Mouse (Mus musculus) common myeloid progenitor, adult 5-6 weeks (primary cell): ENCODE data around the gene Fam3c. TPM values are rescaled to one million over a fixed set of nuclear protein-coding genes. Genes with fewer than 3 reads are reported as not detected.
"Not testable (repeated sequence)": the region's sequence is repeated elsewhere in the genome, so short reads cannot be mapped to it uniquely, and the experiment has no call there.

Source experiments
- ATAC-seq: replicated peaks from 2 replicates; pipeline ENCODE4 v1.8.0; 2016; ENCODE audit warnings: low read depth, mild to moderate bottlenecking, moderate TSS enrichment, inconsistent platforms; ENCODE audit not compliant: poor library complexity, severe bottlenecking
- total RNA-seq: library from RNA; stranded (forward); fragments of 200-1000, 187-1606 nt; gene quantifications from 2 replicates; pipeline ENCODE4 v1.2.3, GENCODE M21; 2017

The Fam3c gene
- total RNA-seq, 1 experiment from 2014 or later = 60.3 TPM

DNA sequence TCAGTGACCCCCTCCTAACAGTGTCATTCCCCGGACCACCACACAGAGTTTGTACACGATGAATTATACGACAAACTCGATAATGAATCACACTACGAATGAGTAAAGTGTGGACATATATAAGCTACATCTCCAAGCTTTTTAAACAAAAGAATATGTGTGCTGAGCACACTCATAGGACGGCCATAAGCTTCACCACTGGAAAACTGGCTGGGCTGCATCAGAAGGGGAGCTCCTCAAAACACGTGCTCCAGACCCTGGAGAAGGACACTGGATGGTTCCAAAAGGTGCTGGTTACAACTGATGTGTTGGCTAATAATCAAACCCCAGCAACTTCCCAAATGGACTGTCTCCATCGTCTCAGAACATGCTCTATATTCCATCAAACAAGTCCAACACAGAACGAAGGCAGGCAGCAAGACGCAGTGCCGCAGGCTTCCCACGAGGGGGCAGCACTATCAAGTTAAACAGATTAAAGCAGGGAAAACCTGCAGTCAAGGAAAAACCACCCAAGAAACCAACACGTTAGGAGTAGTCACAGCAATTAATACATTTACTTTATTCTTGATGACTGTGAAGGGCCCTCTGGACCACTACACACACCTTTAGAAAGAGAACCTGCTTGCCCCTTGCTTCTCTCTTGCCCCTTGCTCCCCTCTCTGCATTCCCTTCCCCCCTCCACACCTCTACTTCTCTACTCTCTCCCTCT lies 30.5 kb downstream of the Fam3c start:
- peak; percentile 95 for ATAC-seq

DNA sequence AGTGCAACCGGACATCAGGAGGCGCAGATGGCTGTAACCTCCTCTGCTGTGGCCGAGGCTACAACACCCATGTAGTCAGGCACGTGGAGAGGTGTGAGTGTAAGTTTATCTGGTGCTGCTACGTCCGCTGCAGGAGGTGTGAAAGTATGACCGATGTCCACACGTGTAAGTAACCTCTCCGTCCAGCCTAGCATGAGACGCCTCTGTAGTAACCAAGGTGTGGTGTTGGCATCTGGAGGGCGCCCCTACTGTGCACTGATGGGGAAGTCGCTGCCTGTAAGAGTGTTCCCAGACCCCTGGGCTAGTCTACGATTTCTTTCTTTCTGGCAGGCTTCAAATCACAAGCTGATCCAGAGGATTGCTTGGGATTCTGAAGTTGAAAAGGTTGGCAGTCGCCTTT lies 58.0 kb downstream of the Fam3c start:
- ATAC-seq = no peak

DNA sequence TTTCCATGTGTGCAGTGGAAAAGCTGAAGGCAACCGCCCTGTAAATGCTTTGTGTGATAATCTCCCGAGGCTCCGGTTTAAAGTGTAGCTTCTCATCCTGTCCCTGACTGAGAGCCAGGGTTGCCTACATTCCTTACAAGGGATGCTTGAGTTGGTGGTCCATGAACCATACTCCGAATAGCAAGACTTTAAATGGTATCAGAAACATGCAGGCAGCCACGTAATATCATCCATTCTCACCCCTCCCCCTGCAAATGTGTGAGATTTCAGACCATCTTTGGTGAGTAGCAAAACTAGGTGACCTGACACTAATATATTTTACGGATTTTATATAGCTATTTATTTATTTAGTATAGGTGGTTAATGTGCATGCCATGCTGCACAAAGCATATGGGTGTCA lies 59.0 kb downstream of the Fam3c start:
- ATAC-seq = no peak

DNA sequence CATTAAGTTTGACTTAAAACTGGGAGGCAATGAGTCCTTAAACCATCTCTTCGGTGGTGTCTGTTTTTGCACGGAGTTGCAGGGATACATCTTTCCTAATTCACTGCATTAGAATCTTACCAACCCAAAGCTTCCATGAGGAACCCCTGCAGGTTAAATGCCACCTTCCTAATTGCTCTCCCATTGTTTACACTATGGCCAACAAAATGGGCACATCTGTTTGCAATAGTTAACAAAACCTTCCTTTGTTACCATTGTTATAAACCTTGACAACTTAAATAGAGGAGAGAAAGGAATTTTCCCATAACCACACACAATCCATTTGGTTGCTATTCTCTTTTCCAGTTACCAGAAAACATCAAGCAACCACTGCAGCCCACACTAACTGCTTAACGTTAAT lies 62.1 kb downstream of the Fam3c start:
- ATAC-seq = no peak

DNA sequence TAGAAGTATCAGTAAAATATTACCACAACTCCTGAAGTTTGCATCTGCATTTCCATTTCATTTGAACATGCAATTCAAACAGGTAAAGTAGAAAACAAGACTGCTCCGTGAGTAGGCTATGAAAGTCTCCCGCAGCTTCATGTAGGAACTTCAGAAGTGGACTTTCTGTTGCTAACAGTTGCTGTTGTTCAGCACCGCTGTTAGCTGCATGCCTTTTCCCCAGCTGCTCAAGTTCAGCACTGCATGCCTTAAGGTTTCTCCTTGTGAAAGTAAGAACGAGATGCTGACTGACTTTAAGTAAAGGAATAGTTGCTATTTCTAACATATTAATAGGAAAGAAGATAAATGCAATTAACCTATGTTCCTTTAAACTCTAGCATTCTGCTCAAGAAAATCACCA lies 64.0 kb downstream of the Fam3c start:
- ATAC-seq = no peak

DNA sequence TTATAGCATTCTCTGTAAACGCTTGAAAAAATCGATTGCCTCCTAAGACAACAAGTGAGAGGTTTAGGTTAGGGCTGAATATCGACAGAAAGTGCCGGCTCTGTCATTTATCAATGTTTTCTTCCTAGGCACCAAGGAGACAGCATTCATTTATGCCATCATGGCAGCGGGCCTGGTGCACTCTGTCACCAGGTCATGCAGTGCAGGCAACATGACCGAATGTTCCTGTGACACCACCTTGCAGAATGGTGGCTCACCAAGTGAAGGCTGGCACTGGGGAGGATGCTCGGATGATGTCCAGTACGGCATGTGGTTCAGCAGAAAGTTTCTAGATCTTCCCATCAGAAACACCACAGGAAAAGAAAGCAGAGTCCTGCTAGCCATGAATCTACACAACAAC lies 65.3 kb downstream of the Fam3c start:
- ATAC-seq = no peak

DNA sequence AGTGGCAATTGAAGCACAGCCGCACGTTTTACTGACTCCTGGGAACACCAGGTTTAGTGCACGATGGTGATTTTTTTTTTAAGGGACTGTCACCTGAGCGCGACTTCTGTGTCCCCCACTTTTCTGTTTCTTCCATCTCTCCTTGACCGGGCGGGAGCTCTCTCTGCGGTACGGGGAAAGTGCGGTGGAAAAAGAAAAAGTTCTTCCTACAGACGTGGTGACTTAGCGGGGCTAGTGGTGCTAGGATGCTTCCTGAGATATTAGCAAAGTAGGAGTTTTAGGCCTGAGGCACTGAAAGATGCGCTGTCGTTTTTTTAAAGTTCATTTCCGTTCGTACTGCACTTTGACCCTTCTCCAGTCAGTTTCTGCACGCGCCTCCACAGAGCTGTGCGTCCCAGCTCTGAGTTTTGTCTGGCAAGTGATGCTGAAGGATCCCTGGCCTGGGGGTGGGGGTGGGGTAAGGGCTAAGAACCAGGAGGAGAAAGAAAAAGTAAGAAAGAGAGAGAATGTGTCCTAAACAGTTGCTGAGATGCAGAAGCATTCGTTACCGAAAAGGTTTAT lies 66.5 kb downstream of the Fam3c start:
- no peak for ATAC-seq

DNA sequence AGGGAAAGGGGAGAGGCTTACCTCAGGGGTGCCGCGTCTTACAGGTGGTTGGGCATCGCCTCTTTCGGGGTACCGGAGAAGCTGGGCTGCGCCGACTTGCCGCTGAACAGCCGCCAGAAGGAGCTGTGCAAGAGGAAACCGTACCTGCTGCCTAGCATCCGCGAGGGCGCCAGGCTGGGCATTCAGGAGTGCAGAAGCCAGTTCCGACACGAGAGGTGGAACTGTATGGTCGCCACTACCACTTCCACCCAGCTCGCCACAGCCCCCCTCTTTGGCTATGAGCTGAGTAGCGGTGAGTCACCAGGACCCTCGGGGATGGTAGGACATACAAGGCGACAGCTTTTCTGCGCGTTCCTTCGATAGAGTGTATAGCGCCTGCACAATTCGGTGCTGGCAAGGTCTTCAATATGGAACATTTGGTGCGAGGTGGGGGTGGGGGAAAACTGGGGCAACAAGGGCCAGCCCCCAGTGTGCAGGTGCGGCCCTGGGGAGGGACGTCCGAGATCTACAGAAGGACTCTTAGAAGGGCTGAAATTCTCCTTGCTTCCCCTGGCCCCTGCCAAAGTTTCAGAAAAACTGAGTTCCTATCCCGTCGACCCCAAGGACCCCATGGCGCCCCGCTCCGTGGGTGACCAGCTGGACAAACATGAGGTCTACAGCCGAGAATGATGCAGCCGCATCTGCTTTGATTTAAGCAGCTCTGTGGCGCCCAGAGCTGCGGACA lies 67.1 kb downstream of the Fam3c start:
- peak; percentile 67 for ATAC-seq

DNA sequence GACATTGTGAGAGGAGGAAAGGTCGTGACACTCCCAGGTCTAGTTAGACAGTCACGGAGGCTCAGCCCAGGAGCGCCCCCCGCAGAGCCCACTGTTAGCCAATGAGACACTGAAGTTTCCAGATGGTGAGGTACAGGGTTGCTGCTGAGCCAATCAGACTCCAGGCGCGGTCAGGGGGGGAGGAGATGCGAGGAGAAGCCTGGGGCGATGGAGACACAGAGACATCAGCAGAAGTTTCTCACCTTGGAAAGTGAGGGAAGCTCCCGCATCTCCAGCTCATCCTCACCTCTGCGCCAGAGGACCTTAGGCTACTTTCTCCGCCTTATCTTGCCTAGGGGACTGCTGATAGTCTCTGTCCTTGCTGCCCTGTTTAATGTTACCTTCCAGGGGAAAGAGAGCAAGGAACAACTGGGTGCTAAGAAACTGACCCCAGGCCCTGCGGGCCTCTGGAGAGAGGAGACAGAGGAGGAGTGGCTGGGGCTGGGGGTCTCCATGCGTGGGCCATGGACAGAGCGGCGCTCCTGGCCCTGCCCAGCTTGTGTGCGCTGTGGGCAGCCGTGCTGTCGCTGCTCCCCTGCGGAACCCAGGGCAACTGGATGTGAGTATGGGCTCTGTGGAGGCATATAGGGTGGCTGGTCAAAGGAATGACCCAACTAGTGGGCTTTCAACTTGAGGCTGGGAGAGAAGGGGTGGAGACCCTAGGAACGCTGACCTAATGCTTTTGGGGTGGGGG lies 67.9 kb downstream of the Fam3c start, which contains the start of gene Wnt16:
Gene Wnt16 (plus strand): TSS at position 224 of the 733 bp plus-strand sequence.
- peak; percentile 21; the same call in 1 of the 2 replicates for ATAC-seq

DNA sequence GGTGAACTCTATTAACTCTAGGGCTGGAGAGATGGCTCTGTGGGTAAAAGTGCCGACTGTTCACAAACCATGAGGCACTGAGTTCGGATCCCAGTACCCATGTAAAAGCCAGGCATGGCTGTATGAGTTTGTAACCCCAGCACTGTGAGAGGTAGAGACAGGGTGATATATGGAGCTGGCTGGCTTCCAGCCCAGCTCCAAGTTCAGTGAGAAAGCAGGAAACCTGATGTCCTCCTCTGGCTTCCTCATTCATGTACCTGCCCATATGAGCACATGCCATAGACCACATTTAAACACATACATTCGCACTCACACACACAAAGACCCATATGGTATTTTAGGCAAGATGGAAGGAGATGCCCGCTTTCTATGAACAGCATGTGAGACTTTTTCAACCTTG lies 73.6 kb downstream of the Fam3c start:
- 0 out of 2 replicates have a peak, but pooled peaks have one; percentile 13 for ATAC-seq

DNA sequence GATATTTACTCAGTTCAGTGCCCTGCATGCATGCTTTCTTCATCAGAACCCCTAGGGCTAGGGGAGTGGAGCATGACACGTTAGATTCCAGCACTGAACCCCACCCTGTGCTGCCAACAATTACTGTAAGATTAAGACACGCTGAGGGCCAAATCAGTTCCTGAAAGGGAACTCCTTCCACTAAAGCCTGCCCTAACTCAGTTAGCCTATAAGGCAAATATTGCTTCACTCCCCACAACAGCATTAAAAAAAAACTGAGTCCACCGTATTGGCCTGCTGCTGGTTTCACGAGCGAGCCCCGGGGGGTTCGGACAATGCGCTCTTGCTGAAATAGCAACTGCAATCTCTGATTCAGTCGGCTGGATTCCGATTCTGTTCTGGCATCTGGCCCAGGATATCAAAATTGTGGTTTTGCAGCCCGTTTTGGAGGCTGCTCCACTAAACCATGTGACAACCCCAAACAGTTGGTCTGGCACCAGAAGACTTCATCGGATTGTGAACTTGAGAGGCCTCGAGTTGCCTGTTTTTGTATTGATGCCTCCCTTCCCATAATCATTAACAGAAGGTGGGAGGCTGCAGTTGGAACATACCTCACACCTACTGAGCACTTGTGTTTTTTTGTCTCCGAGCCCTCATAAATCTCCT lies 75.7 kb downstream of the Fam3c start:
- ATAC-seq = peak; percentile 78

DNA sequence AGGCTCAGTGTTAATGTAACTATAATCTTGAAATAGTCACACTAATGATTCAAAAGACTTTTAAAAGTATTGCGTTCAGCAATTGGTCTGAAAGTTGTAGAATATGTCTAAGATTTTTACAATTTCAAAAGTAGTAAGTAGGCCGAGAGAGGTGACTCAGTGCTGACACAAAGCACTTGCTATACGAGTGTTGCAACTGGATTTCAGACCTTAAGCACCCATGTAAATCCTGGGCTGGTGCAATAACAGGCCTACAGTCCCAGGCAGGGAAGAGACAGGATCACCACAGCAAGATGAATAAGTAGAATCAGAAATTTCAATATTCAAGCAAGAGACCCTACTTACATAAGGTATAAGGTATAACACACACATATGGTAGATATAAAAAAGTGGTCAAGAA lies 78.1 kb downstream of the Fam3c start:
- no peak for ATAC-seq

DNA sequence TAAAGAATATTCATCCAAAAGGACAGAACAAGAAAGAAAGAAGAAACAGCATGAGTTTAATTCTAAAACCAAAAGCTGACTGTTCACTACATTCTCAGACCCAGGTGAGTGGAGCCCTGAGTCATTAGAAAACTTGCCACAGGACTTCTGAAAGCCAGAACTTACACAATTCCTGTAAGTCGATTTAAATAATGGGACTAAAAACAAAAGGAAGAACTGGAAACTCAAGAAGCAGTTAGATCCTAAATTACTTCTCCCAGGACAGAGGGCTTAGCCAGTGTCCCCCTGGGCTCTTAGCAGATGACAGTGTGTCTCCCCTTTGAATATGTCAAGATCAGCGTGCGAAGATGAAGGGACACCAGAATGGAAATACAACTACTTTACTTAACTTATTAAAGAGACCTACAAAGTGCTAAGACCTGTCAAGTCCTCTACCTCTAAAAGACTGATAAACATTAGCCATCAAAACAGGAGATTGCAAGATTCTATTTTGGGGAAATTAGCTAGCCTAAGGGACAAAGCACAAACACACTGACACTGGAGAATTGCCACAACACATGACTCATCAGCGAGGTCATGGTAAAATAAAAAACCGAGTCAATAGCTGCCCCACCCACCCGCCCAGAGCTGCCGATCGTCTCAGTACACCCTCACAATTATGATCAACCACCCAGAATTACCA lies 86.1 kb downstream of the Fam3c start:
- no peak for ATAC-seq

DNA sequence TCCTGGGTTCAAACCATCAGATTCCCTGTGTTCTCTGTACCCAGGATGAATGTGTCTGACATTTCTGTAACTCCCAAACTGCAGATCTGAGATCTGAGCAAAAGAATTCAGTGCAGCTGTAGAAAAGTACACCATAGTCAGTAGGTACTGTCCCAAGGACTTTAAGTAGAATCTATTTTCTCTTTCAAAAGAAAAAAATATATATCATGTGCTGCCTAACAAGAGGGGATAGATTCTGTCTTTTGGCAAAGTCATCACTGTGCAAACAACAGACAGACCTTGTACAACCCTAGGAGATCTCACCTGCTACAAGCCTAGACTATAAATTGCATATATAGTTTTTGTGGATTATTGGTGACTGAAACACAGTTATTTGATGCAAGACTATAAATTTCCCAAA lies 87.4 kb downstream of the Fam3c start:
- no peak for ATAC-seq

DNA sequence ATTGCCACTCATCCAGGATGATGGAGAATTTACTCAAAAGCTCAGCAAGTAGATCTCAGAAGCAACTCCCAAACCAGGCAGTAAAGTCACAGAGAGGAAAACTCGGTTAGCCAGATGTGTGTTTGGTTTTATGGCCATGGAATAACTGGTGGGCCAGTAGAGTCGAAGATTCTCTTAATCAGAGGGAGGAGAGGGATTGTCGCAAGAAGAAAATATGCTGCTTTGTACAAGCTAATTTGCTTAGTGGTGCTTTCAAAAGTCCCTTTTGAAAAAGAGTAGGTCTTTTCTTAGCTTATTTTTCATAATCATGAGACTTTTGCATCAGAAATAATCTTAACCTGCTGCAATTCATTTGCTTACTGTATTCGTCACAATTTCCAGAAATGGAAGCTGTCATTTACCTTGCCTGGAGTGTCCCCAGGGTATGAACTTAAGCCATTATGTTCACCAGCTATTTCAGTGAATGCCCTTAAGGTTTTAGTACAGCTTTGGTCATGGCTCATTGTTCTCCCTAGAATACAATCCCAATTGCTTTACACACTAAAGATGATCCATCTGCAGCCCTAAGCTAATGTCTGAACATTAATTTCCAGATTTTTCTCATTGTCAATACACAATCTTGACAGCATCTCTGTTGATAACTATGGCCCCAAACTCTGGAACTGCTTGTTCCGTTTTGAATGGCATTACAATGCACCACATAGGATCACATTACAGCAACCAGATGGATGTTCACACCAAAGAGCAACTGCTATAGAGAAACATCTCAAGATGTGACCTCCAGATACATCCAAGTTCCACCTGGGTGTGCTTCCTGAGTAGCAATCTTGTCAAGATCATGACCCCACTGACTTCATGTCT lies 88.0 kb downstream of the Fam3c start:
- ATAC-seq = no peak

DNA sequence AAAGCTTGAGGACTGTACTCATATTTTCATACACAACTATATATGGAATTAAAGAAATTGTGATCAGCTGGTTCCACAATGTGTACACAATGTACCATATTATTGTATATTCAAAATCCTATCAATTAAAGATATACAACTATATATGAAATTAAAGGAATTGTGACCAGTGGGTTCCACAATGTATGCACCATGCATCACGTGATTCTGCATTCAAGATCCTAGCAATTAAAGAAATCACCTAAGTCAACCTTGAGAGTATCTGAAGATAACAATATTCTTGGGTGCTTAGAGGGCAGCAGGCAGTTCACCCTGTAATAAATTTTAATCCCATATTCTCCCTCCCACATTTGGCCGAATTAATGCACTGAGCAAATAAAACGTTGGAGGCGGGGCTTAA lies 90.0 kb downstream of the Fam3c start:
- ATAC-seq = no peak

DNA sequence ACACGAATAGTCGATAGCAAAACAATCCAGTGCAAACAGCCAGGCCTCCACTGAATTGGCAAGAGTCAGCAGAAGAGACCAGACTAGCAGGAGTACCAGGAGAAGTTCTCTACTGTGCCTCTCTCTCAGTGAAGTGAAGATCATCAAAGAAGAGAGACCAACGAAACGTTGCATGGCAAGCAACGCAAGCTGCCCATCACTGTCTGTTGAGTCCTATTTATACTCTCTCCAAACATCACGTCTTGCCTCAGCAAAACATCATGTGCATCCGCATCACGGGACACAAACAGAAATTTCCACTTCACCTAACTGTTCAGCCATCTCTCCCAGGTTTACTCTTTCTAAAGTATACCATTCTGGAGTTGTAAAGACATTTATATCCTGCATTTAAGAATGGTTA lies 91.9 kb downstream of the Fam3c start:
- ATAC-seq = not testable (repeated sequence)

DNA sequence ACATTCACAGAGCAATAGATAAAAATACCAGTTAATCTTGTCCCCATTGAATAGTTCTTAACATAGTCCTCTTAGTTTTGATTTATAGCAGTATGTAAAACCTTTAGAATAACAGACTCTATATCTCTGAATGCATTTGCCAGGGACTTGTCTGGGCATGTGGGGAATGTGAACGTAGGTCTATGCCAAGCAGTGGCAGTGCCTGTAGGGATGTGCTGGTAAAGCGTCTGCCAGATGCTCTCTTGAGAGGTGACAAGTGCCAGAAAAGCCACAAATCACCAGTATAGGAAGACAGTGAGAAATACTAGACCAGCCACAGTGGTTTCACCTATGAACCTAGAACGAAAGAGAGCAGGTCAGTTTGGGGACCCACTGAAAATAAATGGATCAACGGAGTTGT lies 93.5 kb downstream of the Fam3c start:
- ATAC-seq = no peak

DNA sequence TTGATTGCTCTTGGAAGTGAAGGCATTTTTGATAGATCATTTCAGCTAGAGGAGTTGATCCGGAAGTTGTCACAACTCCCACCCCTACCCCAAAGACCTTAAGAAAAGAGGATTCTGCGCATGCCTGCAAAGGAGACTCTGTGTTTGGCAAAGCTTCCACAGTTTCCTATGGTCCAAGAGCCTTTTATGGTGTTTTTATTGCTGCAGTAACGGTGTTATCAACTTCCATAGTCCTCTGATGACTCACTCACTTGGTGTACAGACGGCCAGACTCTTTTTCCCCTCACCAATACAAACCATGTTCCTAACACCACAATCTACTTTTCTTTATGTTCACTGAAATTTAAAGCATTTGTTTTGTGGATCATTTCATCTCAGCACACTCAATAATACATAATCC lies 97.3 kb downstream of the Fam3c start:
- no peak for ATAC-seq
